Mouse (Mus musculus) liver, postnatal 0 days (tissue): ENCODE measurements at regions not wholly inside any gene's neighbourhood (a gene's known extent, or its start where the extent isn't known, plus 50 kb on each side); places are given as distances from the start of the nearest gene placed in this dataset.

Experiments used
- CTCF ChIP-seq: sonication (generic); IDR thresholded peaks from 2 replicates; pipeline ENCODE4 v1.5.1; 2016; ENCODE audit warnings: antibody characterized with exemption, low read depth
- EP300 ChIP-seq: IDR thresholded peaks from 2 replicates; pipeline ENCODE4 v1.6.1; 2016; ENCODE audit warnings: antibody characterized with exemption, low read depth, mild to moderate bottlenecking

- TF ChIP-seq CTCF: no peak
- no peak for TF ChIP-seq EP300
Measured at GRCm38 (mm10) chr14:105730786-105731185, 165.8 kb downstream of the Spry2 start.
